Mouse (Mus musculus): ENCODE data around the gene Smarcc1.

GRCm38 (mm10) chr9:110224273-110224672, 106.8 kb downstream of the Smarcc1 start:
- TF ChIP-seq POLR2A (IDR thresholded peaks at IDR 0.05; ENCODE audit: low read depth, low read length) (no peak), CTCF (IDR thresholded peaks at IDR 0.05; ENCODE audit: borderline replicate concordance, insufficient read depth, low read length) (no peak)

All from embryonic fibroblast, embryonic 13.5 days (primary cell).